Mouse (Mus musculus) urinary bladder, adult 2 months (tissue): Measurements from ENCODE around the gene Dnah12. TPM values are rescaled to one million over a fixed set of nuclear protein-coding genes. Genes with fewer than 3 reads are reported as not detected.
"Not testable (repeated sequence)": the region's sequence is repeated elsewhere in the genome, so short reads cannot be mapped to it uniquely, and the experiment has no call there.

Experiments
- DNase-seq: peaks from one replicate; pipeline ENCODE4 v3.0.0; 2022; ENCODE audit warnings: low spot score
- polyA plus RNA-seq: library from polyadenylated mRNA; depleted of rRNA; stranded (reverse); fragments of >200 nt; gene quantifications from 2 replicates; pipeline ENCODE4 v1.2.3, GENCODE M21; 2012; rRNA removed

Dnah12 gene
- 0.01 and 0.04 TPM in 2 replicates for polyA plus RNA-seq

DNA sequence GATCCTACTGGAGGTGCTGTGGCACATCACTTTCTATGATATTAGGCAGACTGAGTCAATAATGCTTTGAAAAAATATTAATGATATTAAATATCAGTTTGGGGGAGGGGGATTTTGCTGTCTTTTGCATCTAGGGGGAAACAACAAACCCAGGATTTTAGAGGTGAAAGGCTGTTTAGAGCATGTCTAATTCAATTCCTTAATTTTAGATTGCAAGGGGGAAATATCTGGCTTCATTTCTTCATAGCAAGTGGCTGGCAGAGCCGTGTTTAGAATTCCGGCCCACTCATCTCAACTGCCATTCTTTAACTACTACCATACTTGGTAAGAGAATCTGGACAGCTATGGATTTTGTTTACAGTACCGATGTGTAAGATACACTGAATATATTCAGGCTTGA lies at the start of gene Dnah12:
Gene Dnah12, plus strand, starts transcription at position 301 of the 400 bp plus-strand sequence.
- no peak for DNase-seq

DNA sequence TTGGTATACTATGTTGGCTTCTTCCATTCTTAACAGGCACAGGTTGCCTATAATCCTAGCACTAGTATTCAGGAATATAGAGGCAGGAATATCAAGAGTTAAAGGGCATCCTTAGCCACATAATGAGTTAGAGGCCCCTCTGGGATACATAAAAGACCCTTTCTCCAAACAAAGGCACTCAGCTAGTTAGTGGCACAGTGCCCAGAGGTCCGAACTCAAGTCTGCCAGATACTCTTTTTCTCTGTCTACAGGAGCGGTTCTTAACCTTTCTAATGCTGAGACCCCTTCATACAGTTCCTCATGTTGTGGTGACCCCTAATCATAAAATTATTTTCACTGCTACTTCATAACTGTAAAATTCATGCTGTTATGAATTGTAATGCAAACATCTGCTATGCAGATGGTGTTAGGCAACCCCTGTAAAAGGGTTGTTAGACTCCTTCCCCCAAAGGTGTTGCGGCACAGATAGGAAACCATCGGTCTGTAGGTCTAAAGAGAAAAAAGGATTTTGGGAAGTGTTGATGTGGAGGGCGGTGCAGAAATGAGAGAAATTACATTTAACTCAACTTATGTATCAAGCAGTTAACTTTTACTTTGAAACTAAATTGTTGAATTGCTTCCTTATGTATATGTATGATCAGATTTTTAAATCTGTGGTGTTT lies 47.0 kb upstream of the Dnah12 start:
- DNase-seq: no peak

DNA sequence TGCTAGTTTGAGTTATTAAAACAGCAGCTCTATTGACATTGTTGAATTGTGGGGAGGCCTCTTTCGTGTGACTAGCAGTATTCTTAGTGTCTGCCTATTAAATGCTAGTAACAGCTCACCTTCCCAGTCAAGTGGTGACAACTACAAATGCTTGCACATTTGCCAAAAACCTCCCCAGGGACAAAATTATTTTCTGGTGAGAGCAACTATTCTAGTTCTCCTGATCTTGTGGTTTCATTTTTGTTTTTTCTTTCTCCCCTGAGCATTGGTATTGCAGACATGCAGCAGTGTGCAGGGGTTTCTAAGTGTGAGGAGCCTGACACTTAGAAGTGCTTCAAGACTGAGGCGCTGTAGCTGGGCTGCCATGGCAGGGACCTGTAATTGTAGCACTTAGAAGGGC lies 45.3 kb upstream of the Dnah12 start:
- no peak for DNase-seq

DNA sequence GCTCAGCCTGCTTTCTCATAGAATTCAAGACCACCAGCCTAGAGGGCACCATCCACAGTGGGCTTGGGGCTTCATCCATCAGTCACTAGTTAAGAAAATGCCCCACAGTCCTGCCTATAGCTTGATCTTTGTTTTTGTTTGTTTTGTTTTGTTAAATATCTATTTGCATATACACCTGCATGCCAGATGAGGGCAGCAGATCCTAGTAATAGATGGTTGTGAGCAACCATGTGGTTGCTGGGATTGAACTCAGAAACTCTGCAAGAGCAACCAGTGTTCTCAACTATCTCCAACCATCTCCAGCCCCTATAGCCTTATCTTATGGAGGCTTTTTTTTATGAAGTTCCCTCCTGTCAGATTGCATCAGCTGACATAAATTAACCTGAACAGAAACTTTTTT lies 41.2 kb upstream of the Dnah12 start:
- no peak for DNase-seq

GRCm38 (mm10) chr14:26658178-26658577 lies 34.9 kb upstream of the Dnah12 start:
- no peak for DNase-seq

- DNase-seq: no peak
Observed at GRCm38 (mm10) chr14:26660233-26660632, 32.8 kb upstream of the Dnah12 start.

DNA sequence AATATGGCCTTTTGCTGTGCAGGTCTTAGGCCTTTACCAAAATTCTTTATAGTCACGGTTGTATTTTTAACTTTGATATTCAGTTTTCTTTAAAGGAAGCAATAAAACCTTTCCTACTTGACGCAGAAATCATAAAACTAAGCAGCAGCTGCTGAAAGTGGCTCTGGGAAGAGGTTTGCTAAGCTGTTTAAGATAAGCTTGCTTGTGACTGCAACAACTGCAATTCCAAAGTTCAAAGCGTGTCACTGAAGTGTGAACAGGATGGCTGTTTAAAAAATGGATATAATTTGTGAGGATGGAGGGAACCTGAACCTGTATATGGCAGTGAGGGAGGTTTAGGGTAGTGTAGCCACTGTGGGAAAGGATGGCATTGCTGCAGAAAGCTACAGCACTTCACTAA lies 31.1 kb upstream of the Dnah12 start:
- no peak for DNase-seq

DNA sequence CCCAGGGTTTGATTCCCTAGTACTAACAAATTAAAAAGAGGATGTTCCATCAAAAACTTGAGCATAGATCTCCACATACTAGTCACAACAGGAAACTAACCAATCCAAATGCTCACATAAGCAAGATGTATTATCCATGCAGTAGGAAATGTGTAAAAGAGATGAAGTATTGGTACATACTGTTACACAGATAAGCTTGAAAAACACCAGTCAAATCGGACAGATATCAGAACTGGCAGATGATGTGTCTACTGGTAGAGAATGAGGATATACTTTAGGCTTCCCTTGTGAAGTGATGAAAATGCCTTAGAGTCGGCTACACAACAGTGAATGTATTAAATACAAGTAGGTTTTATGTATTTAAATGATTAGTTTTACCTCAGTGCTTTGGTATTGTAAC lies 30.6 kb upstream of the Dnah12 start:
- no peak for DNase-seq

DNA sequence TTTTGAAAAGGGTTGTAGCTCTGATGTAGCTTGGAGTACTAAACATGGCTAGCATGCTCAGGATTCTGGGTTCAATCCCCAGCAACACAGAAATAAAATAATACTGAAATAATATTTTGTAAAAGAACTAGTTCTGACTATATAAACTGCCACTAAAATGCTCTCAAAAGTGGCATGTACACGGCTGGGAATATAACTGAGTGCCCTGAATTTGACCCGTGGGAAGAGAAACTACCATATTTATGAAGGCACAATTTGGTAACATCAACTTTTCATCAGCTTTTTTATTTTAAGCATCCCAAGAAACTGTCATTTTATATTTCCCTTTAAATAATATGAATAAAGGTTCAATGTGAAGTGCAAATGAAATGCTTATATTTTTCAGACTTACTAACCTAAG lies 29.2 kb upstream of the Dnah12 start:
- no peak for DNase-seq

DNA sequence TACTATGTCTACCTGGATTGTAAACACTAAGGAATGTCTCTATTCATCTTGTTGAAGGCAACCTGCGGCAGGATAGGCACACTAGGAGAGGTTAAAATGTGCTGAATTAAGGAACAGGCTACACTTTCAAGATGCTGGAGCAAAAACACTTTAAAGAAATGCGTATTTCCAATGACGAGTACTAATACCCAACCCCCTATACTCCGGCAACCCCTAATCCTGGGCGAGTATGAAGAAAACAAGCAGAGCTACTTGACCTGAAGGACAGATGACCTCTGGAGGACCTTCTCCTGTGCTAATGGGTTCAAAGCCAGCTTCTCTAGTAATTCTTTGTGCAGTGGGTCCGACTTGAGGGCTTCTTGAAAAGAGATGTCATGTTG lies 25.1 kb upstream of the Dnah12 start:
- DNase-seq: no peak

- DNase-seq: no peak
Observed at GRCm38 (mm10) chr14:26668371-26669291, 24.4 kb upstream of the Dnah12 start.

- DNase-seq: peak; percentile 85
Observed at GRCm38 (mm10) chr14:26669292-26670073, 23.6 kb upstream of the Dnah12 start, which contains the start of gene Pde12. TSS of gene Pde12 (minus strand) at chr14:26669883.

DNA sequence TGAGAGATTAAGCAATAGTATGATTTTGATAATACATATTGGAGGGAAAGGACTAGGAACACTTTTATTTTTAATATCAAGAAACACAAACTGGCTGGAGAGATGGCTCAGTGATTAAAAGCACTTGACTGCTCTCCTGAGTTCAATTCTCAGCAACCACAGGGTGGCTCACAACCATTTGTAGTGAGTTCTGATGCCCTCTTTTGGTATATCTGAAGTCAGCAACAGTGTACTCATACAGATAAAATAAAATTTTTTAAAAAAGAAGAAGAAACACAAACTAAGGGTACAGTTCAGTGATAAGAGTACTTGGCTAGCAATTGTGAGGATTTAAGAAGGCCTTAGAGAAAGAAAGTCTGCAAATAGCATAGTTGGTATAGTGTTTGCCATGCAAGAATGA lies 22.1 kb upstream of the Dnah12 start:
- no peak for DNase-seq

- DNase-seq: not testable (repeated sequence)
Observed at GRCm38 (mm10) chr14:26671870-26672615, 21.0 kb upstream of the Dnah12 start.

- DNase-seq: not testable (repeated sequence)
Observed at GRCm38 (mm10) chr14:26674476-26675169, 18.5 kb upstream of the Dnah12 start.

DNA sequence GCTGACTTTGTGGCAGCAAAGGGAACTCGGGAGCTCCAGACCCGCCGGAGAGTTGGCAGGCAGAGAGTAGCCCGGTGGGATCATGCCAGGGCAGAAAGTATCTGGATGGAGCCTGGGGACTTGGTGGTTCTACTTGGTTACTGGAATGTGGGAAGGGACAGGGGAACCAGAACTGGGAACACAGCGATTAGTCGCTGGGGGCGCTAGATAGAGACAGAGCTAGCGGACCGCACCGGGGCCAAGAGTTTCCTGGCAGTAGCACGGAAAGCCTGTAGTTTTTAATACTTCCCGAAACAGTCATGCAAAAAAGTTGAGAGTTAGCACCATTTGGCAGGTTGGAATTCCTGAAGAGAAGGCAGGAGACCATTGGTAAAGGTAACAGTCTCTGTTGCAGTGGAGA lies 17.7 kb upstream of the Dnah12 start:
- DNase-seq: no peak

DNA sequence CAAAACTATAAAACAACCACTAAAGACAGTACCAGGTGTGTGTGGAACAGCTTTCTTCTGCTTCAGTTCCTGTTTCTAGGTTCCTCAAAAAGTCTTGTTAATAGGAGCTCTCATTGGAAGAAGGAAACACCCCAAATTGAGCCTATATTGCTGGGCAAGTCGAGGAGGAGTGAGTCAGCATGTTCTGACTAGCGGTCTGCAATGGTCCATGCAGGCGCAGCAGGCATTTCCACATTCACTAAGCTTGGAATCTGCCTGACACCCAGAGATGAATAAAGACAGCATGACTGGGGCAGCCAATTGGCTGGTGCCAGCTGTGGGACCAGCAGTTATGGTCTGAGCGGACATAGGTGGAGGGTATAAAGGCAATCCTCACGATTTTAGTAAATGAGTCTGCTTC lies 17.3 kb upstream of the Dnah12 start:
- DNase-seq: no peak

DNA sequence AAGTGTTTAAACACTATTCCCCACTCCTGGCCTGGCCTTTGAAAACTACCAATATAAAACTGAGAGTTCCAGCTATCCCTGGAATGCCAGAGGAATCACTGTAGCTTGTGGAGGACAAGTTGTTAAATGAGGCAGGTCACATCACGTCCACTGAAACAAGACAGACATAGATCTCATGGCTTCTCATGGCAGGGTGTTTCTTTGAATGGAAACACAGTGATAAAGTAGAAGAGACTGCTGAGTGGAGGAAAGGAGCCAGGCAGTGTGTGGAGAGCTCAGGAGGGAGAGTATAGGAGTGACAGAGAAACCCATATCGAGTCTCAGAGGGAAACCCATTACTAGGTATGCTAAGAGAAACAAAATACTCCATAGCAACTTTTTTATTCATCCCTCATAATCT lies 2.3 kb upstream of the Dnah12 start:
- DNase-seq: no peak

DNA sequence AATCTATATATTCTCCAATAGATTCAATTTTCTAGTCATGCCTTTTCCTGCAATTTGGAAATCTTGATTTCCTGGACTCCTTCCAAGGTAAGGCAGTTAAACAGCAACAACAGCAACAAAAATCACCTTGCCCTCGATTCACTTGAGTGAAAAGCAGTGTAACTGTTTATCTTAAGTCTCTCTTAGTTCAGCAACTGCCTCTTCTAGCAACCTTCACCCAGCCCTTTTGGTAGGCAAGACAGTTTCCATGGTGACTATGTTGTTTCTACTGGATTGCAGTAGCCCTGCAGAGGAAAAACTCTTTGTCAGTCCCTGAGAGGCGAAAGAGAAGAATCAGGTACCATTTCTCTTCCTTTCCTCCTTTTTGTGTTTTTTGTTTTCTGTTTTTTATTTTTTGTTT lies 1.7 kb upstream of the Dnah12 start:
- DNase-seq: no peak

DNA sequence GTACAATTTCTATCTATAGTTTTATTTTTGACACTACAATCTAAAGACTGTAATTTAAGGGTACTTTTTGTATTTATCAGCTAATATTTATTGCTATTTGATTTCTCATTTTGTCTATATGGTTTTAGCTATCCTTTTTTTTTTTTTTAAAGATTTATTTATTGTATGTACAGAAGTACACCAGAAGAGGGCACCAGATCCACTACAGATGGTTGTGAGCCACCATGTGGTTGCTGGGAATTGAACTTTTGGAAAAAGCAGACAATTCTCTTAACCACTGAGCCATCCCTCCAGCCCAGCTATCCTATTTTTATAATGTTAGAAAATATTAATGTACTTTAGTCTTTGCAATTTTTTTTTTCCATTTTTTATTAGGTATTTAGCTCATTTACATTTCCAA lies 4.8 kb downstream of the Dnah12 start:
- no peak for DNase-seq

DNA sequence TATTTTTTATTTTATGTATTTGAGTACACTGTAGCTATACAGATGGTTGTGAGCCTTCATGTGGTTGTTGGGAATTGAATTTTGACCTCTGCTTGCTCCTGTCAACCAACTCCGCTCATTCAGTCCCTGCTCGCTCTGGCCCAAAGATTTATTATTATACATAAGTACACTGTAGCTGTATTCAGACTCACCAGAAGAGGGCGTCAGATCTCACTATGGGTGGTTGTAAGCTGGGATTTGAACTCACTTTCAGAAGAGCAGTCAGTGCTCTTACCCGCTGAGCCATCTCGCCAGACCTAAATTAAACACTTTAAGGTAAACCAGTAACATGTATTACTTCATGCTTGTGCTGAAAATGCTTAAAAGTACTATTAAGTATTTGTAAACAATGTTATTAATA lies 12.2 kb downstream of the Dnah12 start:
- DNase-seq: not testable (repeated sequence)
